Comparison of ENCODE assay signal across 13 mouse cellular contexts in genomic region chr11:112071571-112071970, GRCm38 (mm10).
A peak's percentile ranks its signal among the peaks of the same experiment; 100 is the strongest.
DNase-seq lines count a peak whose midpoint lies in the region; ATAC-seq lines count a peak whose summit lies in the region.
"Had no signal": no experiment of that assay in that cellular context is flagged by ENCODE, and none has a peak within 500 bp of the region (broad histone marks: within the 10 kb centered on the region; RNA-seq: fewer than 3 reads in every experiment).

No protein-coding gene starts in this region.

- no peaks in the 10 kb centered on the region for H3K9me3 ChIP-seq in midbrain, embryonic 13.5 days
- H3K9me3 ChIP-seq: kidney, embryonic 15.5 days had no signal

- H3K27ac ChIP-seq in midbrain, embryonic 13.5 days = no peak overlapping the region
- H3K27ac ChIP-seq: kidney, embryonic 15.5 days; neural tube, embryonic 12.5 days had no signal

- 89% methylated on average over 7 of the region's 7 CpGs for WGBS in midbrain, embryonic 13.5 days

- H3K27me3 ChIP-seq in midbrain, embryonic 13.5 days = no peaks in the 10 kb centered on the region
- H3K27me3 ChIP-seq: kidney, embryonic 15.5 days; neural tube, embryonic 12.5 days had no signal

- H3K36me3 ChIP-seq in midbrain, embryonic 13.5 days = no peaks in the 10 kb centered on the region
- H3K36me3 ChIP-seq: kidney, embryonic 15.5 days; neural tube, embryonic 12.5 days had no signal

- no peak overlapping the region for H3K4me3 ChIP-seq in midbrain, embryonic 13.5 days (replicated peaks)
- H3K4me3 ChIP-seq: kidney, embryonic 15.5 days; neural tube, embryonic 12.5 days had no signal

- peak; percentile 14 for DNase-seq in lung, postnatal 10 days
- DNase-seq in lung, postnatal 36 days = no peak
- peak; percentile 5 to 8 for DNase-seq in frontal cortex, postnatal 14 days (ENCODE audit: low spot score in 2 of 2)
- DNase-seq in left cerebral cortex, adult 18-20 months (ENCODE audit: low spot score in 2 of 2) = peak; percentile 39 to 46
- peak; percentile 72 for DNase-seq in telencephalon, adult 2 months (ENCODE audit: low read depth, low spot score)
- DNase-seq: cerebellum, postnatal 25 days; liver; lung, adult 18-20 months had no signal

- no peaks in the 10 kb centered on the region for H3K4me1 ChIP-seq in midbrain, embryonic 13.5 days (replicated peaks)
- H3K4me1 ChIP-seq: kidney, embryonic 15.5 days; neural tube, embryonic 12.5 days had no signal

- no peak for ATAC-seq in activated CD4-positive, CD25-positive, alpha-beta regulatory T cell, adult 4 months
- no peak for ATAC-seq in midbrain, embryonic 13.5 days
- ATAC-seq: forebrain, embryonic 14.5 days had no signal

- no peak overlapping the region for H3K9ac ChIP-seq in midbrain, embryonic 13.5 days (replicated peaks)
- H3K9ac ChIP-seq: kidney, embryonic 15.5 days; neural tube, embryonic 12.5 days had no signal

- no peak overlapping the region for H3K4me2 ChIP-seq in midbrain, embryonic 13.5 days (replicated peaks)
- H3K4me2 ChIP-seq: kidney, embryonic 15.5 days; neural tube, embryonic 12.5 days had no signal
